Mouse (Mus musculus) small intestine, adult 2 months (tissue): ENCODE measurements around the gene Phpt1. TPM values are rescaled to one million over a fixed set of nuclear protein-coding genes. Genes with fewer than 3 reads are reported as not detected.

Experiments used
- H3K27ac ChIP-seq: fragments of 200-500 bp; 2 replicates; pipeline ENCODE4 v1.5.1; 2012; ENCODE audit warnings: low read depth, low read length, control low read depth, inconsistent platforms; ENCODE audit not compliant: insufficient read depth
- H3K27me3 ChIP-seq: fragments of 200-500 bp; 2 replicates; pipeline ENCODE4 v1.6.1; 2012; ENCODE audit warnings: mild to moderate bottlenecking, moderate library complexity, low read length, inconsistent platforms; ENCODE audit not compliant: control insufficient read depth, insufficient read depth
- H3K36me3 ChIP-seq: fragments of 200-500 bp; 2 replicates; pipeline ENCODE4 v1.6.1; 2012; ENCODE audit warnings: mild to moderate bottlenecking, low read length, control low read depth, inconsistent platforms; ENCODE audit not compliant: control insufficient read depth, insufficient read depth
- H3K4me1 ChIP-seq: fragments of 200-500 bp; 2 replicates; pipeline ENCODE4 v1.6.1; 2012; ENCODE audit warnings: low read length, inconsistent platforms, mixed read lengths; ENCODE audit not compliant: control insufficient read depth, insufficient read depth, insufficient read length
- H3K4me3 ChIP-seq: fragments of 200-500 bp; 2 replicates; pipeline ENCODE4 v1.5.1; 2012; ENCODE audit warnings: low read depth, mild to moderate bottlenecking, control low read depth, inconsistent platforms, low read length, moderate library complexity
- CTCF ChIP-seq: fragments of 200-500 bp; IDR thresholded peaks from 2 replicates; pipeline ENCODE4 v1.5.1; 2012; ENCODE audit warnings: low read depth, mild to moderate bottlenecking, control low read depth, inconsistent platforms, low read length, moderate library complexity, mixed read lengths; ENCODE audit not compliant: insufficient replicate concordance, insufficient read length; ENCODE audit errors: extremely low read depth
- POLR2A ChIP-seq: fragments of 200-500 bp; IDR thresholded peaks from 2 replicates; pipeline ENCODE4 v1.6.1; 2012; ENCODE audit warnings: low read depth, mild to moderate bottlenecking, control low read depth, inconsistent platforms, low read length, moderate library complexity
- WGBS: fragments of 180-500 bp; shearing (Covaris S2); methylation state at CpG from one replicate; pipeline ENCODE4 v1.1.7; 2018; 5-methylcytosine and 5-hydroxymethylcytosine counted together
- polyA plus RNA-seq: library from polyadenylated mRNA; depleted of rRNA; stranded (reverse); fragments of >200 nt; gene quantifications from 2 replicates; pipeline ENCODE4 v1.2.3, GENCODE M21; 2012

The Phpt1 gene
- polyA plus RNA-seq, 1 experiment = 29.7 TPM

DNA sequence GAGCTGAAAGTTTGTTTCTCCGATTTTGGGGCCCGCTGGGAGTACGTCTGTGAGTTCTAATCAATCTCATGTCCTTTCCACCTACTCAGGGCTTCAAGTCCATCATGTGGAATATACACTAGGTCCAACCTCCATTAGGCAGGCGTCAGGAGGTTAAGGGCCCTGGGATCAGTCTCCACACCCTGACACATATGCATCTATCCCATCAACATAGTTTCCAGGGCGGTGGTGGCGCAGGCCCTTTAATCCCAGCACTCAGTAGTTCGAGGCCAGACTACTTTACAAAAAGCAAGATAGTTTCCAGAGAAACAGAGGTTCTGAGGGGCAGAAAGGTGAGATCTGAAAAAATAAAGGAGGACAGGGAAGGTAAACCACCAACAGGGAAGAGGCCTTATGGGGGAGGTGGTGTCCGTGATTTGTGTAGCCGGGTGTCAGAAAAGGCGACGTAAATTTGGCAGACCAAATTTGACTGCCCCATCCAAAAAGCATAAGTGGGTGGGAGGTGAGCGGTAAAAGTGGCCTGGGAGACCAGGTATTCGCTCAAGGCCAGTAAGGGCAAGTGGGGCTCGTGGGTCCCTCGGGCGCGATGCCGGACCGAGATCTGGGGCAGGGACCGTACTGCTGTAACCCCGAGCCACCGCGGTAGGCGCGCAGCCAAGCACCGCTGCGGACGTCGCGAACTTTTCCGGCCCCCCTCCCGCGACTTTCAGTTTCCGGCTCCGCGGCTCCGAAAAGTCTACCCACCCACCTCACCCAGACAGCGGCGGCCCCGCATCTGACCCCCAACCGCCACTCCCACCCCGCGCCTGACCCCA, 28.8 kb downstream of the Phpt1 start:
- Histone ChIP-seq H3K4me1 (peaks cover 22% of the 10 kb centered on the region), H3K36me3 (no peaks in the 10 kb centered on the region), H3K4me3 (peak overlapping the region; percentile 98), H3K27me3 (no peaks in the 10 kb centered on the region), H3K27ac (peak overlapping the region; percentile 74)
- no peak for TF ChIP-seq POLR2A
- WGBS = 3% methylated on average over 43 of the region's 43 CpGs

DNA sequence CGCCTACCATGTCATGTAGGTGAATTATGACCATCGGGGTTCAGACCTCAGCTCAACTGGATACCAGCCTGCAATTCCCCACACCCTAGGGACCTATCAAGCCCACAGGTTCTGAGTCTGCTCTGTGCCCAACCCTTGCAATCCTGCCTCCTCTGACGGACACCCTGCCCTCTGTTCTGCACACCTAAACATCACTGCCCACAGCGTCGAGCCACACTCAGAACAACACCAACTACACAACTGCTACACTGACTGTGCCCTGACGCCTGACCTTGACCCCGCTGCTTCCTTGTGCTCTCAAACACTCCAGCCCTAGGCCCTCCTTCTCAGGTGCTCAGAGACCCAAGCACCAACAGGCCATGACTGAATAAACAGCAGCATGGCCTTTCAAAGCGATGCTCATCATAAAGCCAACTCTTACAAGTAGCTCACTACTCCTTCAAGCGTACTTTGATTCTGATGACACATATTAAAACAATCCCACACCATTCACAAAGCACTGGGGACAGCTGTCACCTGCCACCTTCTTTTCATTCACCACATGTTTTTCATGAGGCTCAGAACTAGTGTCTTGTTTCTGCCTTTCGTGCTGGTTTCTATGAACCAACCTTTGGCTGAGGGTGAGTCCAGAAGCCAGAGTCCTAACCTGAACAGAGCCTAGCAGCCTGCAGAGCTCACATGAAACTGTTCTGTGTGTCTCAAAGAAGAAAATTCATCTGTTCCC, 33.2 kb downstream of the Phpt1 start:
- peaks cover 8% of the 10 kb centered on the region for H3K4me1 ChIP-seq
- H3K36me3 ChIP-seq = peaks cover 16% of the 10 kb centered on the region
- no peak overlapping the region for H3K27ac ChIP-seq
- TF ChIP-seq CTCF = no peak
- TF ChIP-seq POLR2A = no peak
- no peaks in the 10 kb centered on the region for H3K27me3 ChIP-seq
- no peak overlapping the region for H3K4me3 ChIP-seq
- WGBS = 73% methylated on average over 10 of the region's 10 CpGs

DNA sequence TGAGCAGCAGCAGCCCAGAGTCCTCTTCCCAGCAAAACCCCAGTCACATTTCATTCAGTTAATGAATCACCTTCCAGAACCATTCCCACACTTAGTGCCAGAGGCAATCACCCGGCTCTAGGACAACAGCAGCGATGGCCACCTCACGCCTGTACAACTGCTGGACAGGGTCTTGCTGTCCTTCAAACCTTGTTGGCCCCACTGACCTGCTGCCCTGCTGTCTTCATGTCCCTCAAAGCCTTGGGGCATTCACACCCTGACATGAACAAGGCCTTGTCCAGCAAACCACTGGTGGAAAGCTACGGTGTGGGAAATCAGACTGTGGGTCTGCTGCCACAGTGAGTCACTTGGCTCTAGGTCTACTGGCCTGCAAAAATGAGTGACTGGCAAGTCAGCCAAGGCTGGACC, 34.5 kb downstream of the Phpt1 start:
- Histone ChIP-seq H3K4me1 (peaks cover 5% of the 10 kb centered on the region), H3K27me3 (no peaks in the 10 kb centered on the region), H3K4me3 (no peak overlapping the region), H3K27ac (no peak overlapping the region), H3K36me3 (peaks cover 26% of the 10 kb centered on the region)
- WGBS = 91% methylated on average over 4 of the region's 4 CpGs
- no peak for TF ChIP-seq POLR2A

DNA sequence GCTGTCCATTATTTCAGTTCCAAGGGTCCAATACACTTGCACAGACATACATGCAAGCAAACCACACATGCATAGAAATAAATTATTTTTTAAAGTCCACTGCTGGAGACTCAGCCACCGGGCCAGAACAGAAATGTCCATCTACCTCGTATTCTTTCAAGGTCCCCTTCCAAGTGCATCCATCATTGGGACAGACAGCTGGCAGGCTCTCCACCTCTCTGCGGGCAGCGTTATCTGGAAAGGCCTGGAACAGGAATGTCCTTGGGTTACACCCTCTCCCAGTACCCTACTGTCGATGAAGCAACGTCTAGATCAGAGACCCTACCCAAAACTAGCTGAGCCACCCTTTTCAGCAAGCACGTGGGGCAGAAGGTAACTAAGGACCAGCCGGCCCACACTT, 38.5 kb downstream of the Phpt1 start:
- Histone ChIP-seq H3K27me3 (no peaks in the 10 kb centered on the region), H3K4me1 (peaks cover 10% of the 10 kb centered on the region), H3K36me3 (peaks cover 36% of the 10 kb centered on the region), H3K4me3 (no peak overlapping the region), H3K27ac (no peak overlapping the region)
- TF ChIP-seq POLR2A (no peak), CTCF (no peak)
- WGBS = 78% methylated on average over 8 of the region's 8 CpGs

- 91% methylated on average over 2 of the region's 2 CpGs for WGBS
- Histone ChIP-seq H3K36me3 (peaks cover 40% of the 10 kb centered on the region), H3K27me3 (no peaks in the 10 kb centered on the region), H3K27ac (peak overlapping the region; percentile 79), H3K4me1 (peaks cover 10% of the 10 kb centered on the region), H3K4me3 (no peak overlapping the region)
- TF ChIP-seq POLR2A = no peak
- no peak for TF ChIP-seq CTCF
Observed at GRCm38 (mm10) chr2:25534866-25535182, 40.2 kb downstream of the Phpt1 start.

- H3K4me3 ChIP-seq = no peak overlapping the region
- WGBS = 51% methylated on average over 3 of the region's 3 CpGs
- H3K36me3 ChIP-seq = peaks cover 40% of the 10 kb centered on the region
- H3K27ac ChIP-seq = peak overlapping the region; percentile 79
- TF ChIP-seq POLR2A (peak; percentile 33; the same call in 1 of the 2 replicates), CTCF (no peak)
- H3K4me1 ChIP-seq = peaks cover 10% of the 10 kb centered on the region
- no peaks in the 10 kb centered on the region for H3K27me3 ChIP-seq
Observed at GRCm38 (mm10) chr2:25534178-25534865, 40.7 kb downstream of the Phpt1 start.

GRCm38 (mm10) chr2:25533707-25534106, 41.3 kb downstream of the Phpt1 start:
- TF ChIP-seq CTCF (no peak), POLR2A (no peak)

More at GRCm38 (mm10) chr2:25533707-25534106, 41.3 kb downstream of the Phpt1 start:
- Histone ChIP-seq H3K4me1 (peaks cover 10% of the 10 kb centered on the region), H3K36me3 (peaks cover 44% of the 10 kb centered on the region), H3K27me3 (no peaks in the 10 kb centered on the region), H3K27ac (peak overlapping the region; percentile 79), H3K4me3 (no peak overlapping the region)
- WGBS = 67% methylated on average over 2 of the region's 2 CpGs
